Mouse (Mus musculus): ENCODE measurements around the gene Stkld1.

DNA sequence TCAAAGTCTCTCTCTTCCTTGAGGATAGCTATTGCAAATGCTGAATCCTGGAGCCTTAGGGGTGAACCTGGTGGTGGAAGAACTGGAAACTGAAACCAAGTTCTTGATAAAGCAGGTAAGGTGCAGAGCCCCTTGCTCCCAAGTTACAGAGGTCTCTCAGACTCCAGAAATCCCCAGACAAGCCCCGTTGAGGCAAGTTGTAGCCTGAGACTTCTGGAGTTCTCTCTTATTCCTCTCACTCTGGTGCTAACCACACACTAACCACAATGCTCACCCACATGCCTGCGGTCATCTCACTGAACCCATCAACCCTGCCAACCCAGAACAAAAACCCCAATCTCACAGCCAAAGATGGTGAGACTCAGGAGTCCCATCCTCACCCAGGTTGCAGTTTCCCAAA, 1.4 kb downstream of the Stkld1 start:
- TF ChIP-seq CTCF (IDR thresholded peaks at IDR 0.05; ENCODE audit: low read depth) (no peak), EP300 (IDR thresholded peaks at IDR 0.05; ENCODE audit: low read depth) (no peak)
